Mouse (Mus musculus) megakaryocyte-erythroid progenitor cell, adult 5-6 weeks (primary cell): ENCODE measurements around the gene Homer3. TPM values are rescaled to one million over a fixed set of nuclear protein-coding genes. Genes with fewer than 3 reads are reported as not detected.

Experiments
- ATAC-seq: replicated peaks from 2 replicates; pipeline ENCODE4 v1.8.0; 2016; ENCODE audit warnings: mild to moderate bottlenecking, inconsistent platforms; ENCODE audit not compliant: severe bottlenecking, poor library complexity, low FRiP score, low TSS enrichment
- total RNA-seq, 2 experiments: library from RNA; stranded (forward) in 1 of 2; stranded (reverse) in 1 of 2; fragments of 200-1000, 215-1000 nt in 1 of 2; fragments of >200 nt in 1 of 2; fragmentation: Nextera tagmentation in 1 of 2; gene quantifications; 2 replicates each; pipeline ENCODE4 v1.2.3; 2014 to 2017

The Homer3 gene
- total RNA-seq, 2 experiments from 2014 or later, result 0.56 to 5.5 TPM

DNA sequence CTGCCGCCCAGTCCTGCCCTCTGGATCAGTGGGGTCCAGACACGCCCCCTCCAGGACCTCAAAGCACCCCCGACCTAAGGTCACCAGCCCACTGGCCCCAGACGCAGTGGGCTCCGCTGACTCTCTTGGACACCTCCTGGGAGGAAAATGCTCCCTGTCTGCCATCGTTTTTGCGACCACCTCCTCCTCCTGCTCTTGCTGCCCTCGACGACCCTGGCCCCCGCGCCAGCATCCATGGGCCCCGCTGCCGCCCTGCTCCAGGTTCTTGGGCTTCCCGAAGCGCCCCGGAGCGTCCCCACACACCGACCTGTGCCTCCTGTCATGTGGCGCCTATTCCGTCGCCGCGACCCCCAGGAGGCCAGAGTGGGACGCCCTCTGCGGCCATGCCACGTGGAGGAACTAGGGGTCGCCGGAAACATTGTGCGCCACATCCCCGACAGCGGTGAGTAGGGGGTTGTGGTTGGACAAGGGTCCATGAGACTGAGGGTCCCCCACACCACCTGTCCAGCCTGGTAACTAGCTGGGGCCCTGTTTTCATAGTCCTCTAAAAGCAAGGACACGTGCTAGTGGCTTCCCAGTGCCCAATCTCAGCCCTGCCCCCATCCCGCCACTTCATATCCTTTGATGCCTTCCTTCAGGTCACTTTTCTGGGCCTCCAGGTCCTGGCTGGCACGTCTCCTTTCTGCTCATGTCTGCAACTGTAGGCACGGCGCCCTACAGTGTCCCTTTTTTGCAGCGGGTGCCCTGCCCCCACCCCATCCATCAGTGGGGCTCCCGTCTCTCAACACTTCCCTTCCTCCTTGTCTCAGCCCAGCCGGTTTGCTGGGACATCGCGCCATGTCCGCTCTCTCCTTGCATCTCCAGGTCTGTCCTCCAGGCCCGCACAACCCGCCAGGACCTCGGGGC is 47.5 kb downstream of the Homer3 start:
- no peak for ATAC-seq

DNA sequence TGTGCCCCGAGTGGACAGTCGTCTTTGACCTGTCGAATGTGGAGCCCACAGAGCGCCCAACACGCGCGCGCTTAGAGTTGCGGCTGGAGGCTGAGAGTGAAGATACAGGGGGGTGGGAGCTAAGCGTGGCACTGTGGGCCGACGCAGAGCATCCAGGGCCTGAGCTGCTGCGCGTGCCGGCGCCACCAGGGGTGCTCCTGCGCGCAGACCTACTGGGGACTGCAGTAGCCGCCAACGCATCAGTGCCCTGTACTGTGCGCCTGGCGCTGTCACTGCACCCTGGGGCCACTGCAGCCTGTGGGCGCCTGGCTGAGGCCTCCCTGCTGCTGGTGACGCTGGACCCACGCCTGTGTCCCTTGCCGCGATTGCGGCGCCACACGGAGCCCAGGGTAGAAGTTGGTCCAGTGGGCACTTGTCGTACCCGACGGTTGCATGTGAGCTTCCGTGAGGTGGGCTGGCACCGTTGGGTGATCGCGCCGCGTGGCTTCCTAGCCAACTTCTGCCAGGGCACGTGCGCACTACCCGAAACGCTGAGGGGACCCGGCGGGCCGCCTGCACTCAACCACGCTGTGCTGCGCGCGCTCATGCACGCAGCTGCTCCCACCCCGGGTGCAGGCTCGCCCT is 48.2 kb downstream of the Homer3 start:
- ATAC-seq, result peak; percentile 36; the same call in 1 of the 2 replicates

DNA sequence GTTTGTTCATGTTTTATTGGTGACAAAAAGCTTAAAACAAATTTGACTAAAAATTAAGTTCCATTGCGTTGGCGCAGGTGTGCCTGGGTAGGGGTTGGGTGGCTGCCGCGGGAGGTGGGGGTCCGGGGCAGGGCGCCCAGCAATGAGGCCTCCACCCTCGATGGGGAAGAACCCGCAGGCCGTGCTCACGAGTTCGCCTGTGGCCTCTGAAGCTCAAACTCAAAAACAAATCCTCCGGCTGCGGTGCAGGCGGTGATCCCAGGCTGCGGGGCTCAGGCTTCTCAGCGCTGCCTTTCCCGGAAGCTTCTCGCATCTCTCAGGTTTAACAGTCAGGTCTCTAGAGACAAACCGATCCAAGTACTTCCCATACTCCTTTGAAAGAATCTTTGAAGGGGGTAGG is 48.9 kb downstream of the Homer3 start:
- ATAC-seq, result no peak

GRCm38 (mm10) chr8:70332070-70332877 is 49.6 kb downstream of the Homer3 start:
- ATAC-seq, result no peak

DNA sequence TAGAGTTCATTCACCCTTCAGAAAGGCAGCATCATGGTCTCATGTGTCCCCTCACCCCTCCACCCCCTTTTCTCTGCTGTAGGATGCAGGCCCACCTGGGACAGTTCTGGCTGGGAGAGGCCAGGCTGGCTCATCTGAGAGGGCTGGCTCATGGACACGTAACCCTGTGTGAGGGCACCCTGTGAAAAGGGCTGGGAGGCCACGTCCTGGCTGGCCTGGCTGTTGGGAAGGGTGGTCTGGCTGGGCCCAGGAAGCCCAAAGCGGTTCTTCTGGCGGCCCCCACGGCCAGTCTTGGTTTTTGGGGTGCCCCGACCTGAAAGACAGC is 50.2 kb downstream of the Homer3 start:
- ATAC-seq, result no peak

DNA sequence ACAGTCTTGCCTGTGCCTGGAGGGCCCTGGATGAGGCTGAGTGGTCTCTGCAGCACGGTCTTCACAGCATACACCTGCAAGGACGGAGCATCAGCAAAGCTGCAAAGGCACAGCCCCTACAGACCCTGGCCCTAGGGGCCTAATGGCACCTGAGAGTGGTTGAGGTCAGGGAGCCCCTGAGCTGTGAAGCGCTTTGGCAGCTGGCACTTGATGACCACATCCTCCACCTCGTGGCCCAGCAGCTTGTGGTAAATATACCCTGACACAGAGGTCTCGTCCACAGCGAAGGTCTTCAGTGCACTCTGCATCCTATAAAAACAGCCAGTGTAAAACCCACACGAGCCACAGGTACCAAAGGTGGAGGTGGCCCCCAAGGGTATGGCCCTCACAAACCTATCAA is 56.3 kb downstream of the Homer3 start:
- no peak for ATAC-seq

DNA sequence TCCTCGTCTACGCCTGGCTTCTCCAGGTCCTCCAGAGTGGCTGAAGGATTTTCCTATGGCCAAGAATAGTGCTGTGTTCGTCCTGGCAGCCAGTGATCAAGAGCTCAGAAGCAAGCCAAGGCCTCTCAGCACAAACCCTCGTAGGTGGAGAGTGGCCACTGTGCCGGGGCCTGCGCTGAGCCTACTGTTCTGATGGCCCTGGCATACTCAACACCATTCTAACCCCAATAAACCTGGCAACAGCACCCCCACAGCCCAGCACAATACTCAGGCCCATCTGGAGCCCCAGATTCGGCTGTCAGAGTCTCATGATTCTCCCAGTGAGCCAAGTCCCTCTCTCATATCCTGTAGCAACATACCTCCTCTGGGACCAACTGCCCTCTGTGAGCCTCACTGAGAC is 58.0 kb downstream of the Homer3 start:
- ATAC-seq, result no peak

DNA sequence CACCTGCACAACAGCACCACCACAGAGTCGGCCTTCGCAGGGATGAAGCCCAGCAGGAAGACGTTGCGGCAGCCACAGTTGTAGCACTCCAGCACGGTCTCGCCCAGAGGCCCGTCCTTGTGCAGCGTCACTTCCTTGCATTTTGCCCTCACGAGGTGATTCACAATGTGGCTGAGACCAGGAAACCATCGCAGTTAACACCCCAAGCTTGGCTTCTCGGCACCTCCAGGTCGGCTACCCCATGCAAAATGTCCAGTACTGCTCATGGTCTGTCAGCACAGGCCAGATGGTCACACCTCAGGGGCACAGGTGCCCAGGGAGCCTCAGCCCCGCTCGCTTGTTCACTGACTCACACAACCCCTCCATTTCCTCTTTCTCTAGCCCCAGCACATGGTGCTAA is 59.4 kb downstream of the Homer3 start:
- no peak for ATAC-seq

GRCm38 (mm10) chr8:70343076-70343475 is 60.4 kb downstream of the Homer3 start:
- no peak for ATAC-seq

- 0 out of 2 replicates have a peak, but pooled peaks have one; percentile 33 for ATAC-seq
Measured at GRCm38 (mm10) chr8:70343696-70344095, 61.1 kb downstream of the Homer3 start.

Other genes with a start within 250 kb of the Homer3 start
- gene Mau2, start 240.1 kb upstream of the Homer3 start, total RNA-seq (2014; fragmentation: Nextera tagmentation), result 45.9 and 62.1 TPM in 2 replicates
- gene Mau2, start 240.1 kb upstream of the Homer3 start, total RNA-seq (2017), result 33.4 TPM in 2 replicates
- 24.6 and 26.9 TPM in 2 replicates for gene Sugp1, start 240.0 kb upstream of the Homer3 start, total RNA-seq (2014; fragmentation: Nextera tagmentation)
- gene Sugp1, start 240.0 kb upstream of the Homer3 start, total RNA-seq (2017), result 31.1 and 33.0 TPM in 2 replicates
- gene Tm6sf2, start 209.9 kb upstream of the Homer3 start, total RNA-seq (2014; fragmentation: Nextera tagmentation), result 0.77 TPM in 1 of 2 replicates, not detected in the other
- not detected in 2 replicates for gene Tm6sf2, start 209.9 kb upstream of the Homer3 start, total RNA-seq (2017)
- gene Hapln4, start 199.4 kb upstream of the Homer3 start, total RNA-seq (2014; fragmentation: Nextera tagmentation), result not detected in 2 replicates
- gene Hapln4, start 199.4 kb upstream of the Homer3 start, total RNA-seq (2017), result not detected in 2 replicates
- not detected in 2 replicates for gene Ncan, start 162.0 kb upstream of the Homer3 start, total RNA-seq (2014; fragmentation: Nextera tagmentation)
- gene Ncan, start 162.0 kb upstream of the Homer3 start, total RNA-seq (2017), result not detected in 2 replicates
- 41.3 and 47.8 TPM in 2 replicates for gene Nr2c2ap, start 151.5 kb upstream of the Homer3 start, total RNA-seq (2014; fragmentation: Nextera tagmentation)
- 6.7 and 16.3 TPM in 2 replicates for gene Nr2c2ap, start 151.5 kb upstream of the Homer3 start, total RNA-seq (2017)
- gene Rfxank, start 143.7 kb upstream of the Homer3 start, total RNA-seq (2014; fragmentation: Nextera tagmentation), result 5.6 and 10.7 TPM in 2 replicates
- 9.1 and 18.3 TPM in 2 replicates for gene Rfxank, start 143.7 kb upstream of the Homer3 start, total RNA-seq (2017)
- gene Borcs8, start 143.3 kb upstream of the Homer3 start, total RNA-seq (2014; fragmentation: Nextera tagmentation), result 50.6 and 63.7 TPM in 2 replicates
- 28.6 and 44.9 TPM in 2 replicates for gene Borcs8, start 143.3 kb upstream of the Homer3 start, total RNA-seq (2017)
- 0.46 and 0.92 TPM in 2 replicates for gene Mef2b, start 143.1 kb upstream of the Homer3 start, total RNA-seq (2014; fragmentation: Nextera tagmentation)
- not detected in 2 replicates for gene Mef2b, start 143.1 kb upstream of the Homer3 start, total RNA-seq (2017)
- 40.0 and 40.9 TPM in 2 replicates for gene Tmem161a, start 110.5 kb upstream of the Homer3 start, total RNA-seq (2014; fragmentation: Nextera tagmentation)
- 12.2 and 18.0 TPM in 2 replicates for gene Tmem161a, start 110.5 kb upstream of the Homer3 start, total RNA-seq (2017)
- gene Slc25a42, start 70.5 kb upstream of the Homer3 start, total RNA-seq (2014; fragmentation: Nextera tagmentation), result 31.8 and 36.6 TPM in 2 replicates
- gene Slc25a42, start 70.5 kb upstream of the Homer3 start, total RNA-seq (2017), result 3.2 and 5.5 TPM in 2 replicates
- gene Sugp2, start 48.6 kb upstream of the Homer3 start, total RNA-seq (2014; fragmentation: Nextera tagmentation), result 95.2 and 99.2 TPM in 2 replicates
- 32.2 and 67.3 TPM in 2 replicates for gene Sugp2, start 48.6 kb upstream of the Homer3 start, total RNA-seq (2017)
- gene Armc6, start 48.4 kb upstream of the Homer3 start, total RNA-seq (2014; fragmentation: Nextera tagmentation), result 20.1 and 29.8 TPM in 2 replicates
- gene Armc6, start 48.4 kb upstream of the Homer3 start, total RNA-seq (2017), result 4.4 and 8.7 TPM in 2 replicates
- 50.3 and 54.2 TPM in 2 replicates for gene Ddx49, start 19.7 kb downstream of the Homer3 start, total RNA-seq (2014; fragmentation: Nextera tagmentation)
- gene Ddx49, start 19.7 kb downstream of the Homer3 start, total RNA-seq (2017), result 116 and 154 TPM in 2 replicates
- 127 and 153 TPM in 2 replicates for gene Cope, start 19.7 kb downstream of the Homer3 start, total RNA-seq (2014; fragmentation: Nextera tagmentation)
- 56.3 and 64.1 TPM in 2 replicates for gene Cope, start 19.7 kb downstream of the Homer3 start, total RNA-seq (2017)
- not detected in 2 replicates for gene Cers1, start 32.9 kb downstream of the Homer3 start, total RNA-seq (2014; fragmentation: Nextera tagmentation)
- not detected in 2 replicates for gene Cers1, start 32.9 kb downstream of the Homer3 start, total RNA-seq (2017)
- not detected in 2 replicates for gene Gdf1, start 47.0 kb downstream of the Homer3 start, total RNA-seq (2014; fragmentation: Nextera tagmentation)
- not detected in 2 replicates for gene Gdf1, start 47.0 kb downstream of the Homer3 start, total RNA-seq (2017)
- gene Upf1, start 70.5 kb downstream of the Homer3 start, total RNA-seq (2014; fragmentation: Nextera tagmentation), result 44.1 and 46.9 TPM in 2 replicates
- gene Upf1, start 70.5 kb downstream of the Homer3 start, total RNA-seq (2017), result 26.7 and 46.7 TPM in 2 replicates
- 0.15 and 1.2 TPM in 2 replicates for gene Comp, start 90.7 kb downstream of the Homer3 start, total RNA-seq (2014; fragmentation: Nextera tagmentation)
- gene Comp, start 90.7 kb downstream of the Homer3 start, total RNA-seq (2017), result 2.3 TPM in 1 of 2 replicates, not detected in the other
- gene Crtc1, start 156.8 kb downstream of the Homer3 start, total RNA-seq (2014; fragmentation: Nextera tagmentation), result 15.6 and 21.7 TPM in 2 replicates
- gene Crtc1, start 156.8 kb downstream of the Homer3 start, total RNA-seq (2017), result 1.1 and 1.3 TPM in 2 replicates
- 8.4 and 9.5 TPM in 2 replicates for gene Klhl26, start 194.1 kb downstream of the Homer3 start, total RNA-seq (2014; fragmentation: Nextera tagmentation)
- gene Klhl26, start 194.1 kb downstream of the Homer3 start, total RNA-seq (2017), result 6.0 and 8.2 TPM in 2 replicates
- gene Tmem59l, start 204.5 kb downstream of the Homer3 start, total RNA-seq (2014; fragmentation: Nextera tagmentation), result not detected in 2 replicates
- gene Tmem59l, start 204.5 kb downstream of the Homer3 start, total RNA-seq (2017), result not detected in 2 replicates
- gene Crlf1, start 210.3 kb downstream of the Homer3 start, total RNA-seq (2014; fragmentation: Nextera tagmentation), result 0.30 and 2.3 TPM in 2 replicates
- not detected in 2 replicates for gene Crlf1, start 210.3 kb downstream of the Homer3 start, total RNA-seq (2017)
- gene Rex1bd, start 223.9 kb downstream of the Homer3 start, total RNA-seq (2014; fragmentation: Nextera tagmentation), result 53.5 and 57.0 TPM in 2 replicates
- 25.8 and 48.7 TPM in 2 replicates for gene Rex1bd, start 223.9 kb downstream of the Homer3 start, total RNA-seq (2017)
- 2,751 and 3,393 TPM in 2 replicates for gene Uba52, start 228.0 kb downstream of the Homer3 start, total RNA-seq (2014; fragmentation: Nextera tagmentation)
- gene Uba52, start 228.0 kb downstream of the Homer3 start, total RNA-seq (2017), result 4,463 and 5,230 TPM in 2 replicates
- 140 and 265 TPM in 2 replicates for gene Fkbp8, start 244.9 kb downstream of the Homer3 start, total RNA-seq (2014; fragmentation: Nextera tagmentation)
- gene Fkbp8, start 244.9 kb downstream of the Homer3 start, total RNA-seq (2017), result 172 and 176 TPM in 2 replicates
- 78.1 and 81.8 TPM in 2 replicates for gene Kxd1, start 245.1 kb downstream of the Homer3 start, total RNA-seq (2014; fragmentation: Nextera tagmentation)
- gene Kxd1, start 245.1 kb downstream of the Homer3 start, total RNA-seq (2017), result 65.5 and 93.7 TPM in 2 replicates